Comparison of ENCODE assay signal across 9 mouse cellular contexts in genomic region chr3:88622113-88622940, GRCm38 (mm10). TPM values are rescaled to one million over a fixed set of nuclear protein-coding genes. Genes with fewer than 3 reads are reported as not detected.
DNase-seq lines count a peak whose midpoint lies in the region; ATAC-seq and TF ChIP-seq lines count a peak whose summit lies in the region.
"Had no signal": no experiment of that assay in that cellular context is flagged by ENCODE, and none has a peak within 500 bp of the region (broad histone marks: within the 10 kb centered on the region; RNA-seq: fewer than 3 reads in every experiment).

No protein-coding gene starts in this region.

- ATAC-seq in forebrain, embryonic 14.5 days = peak; percentile 49
- peak; percentile 37 for ATAC-seq in inflammation-experienced regulatory T-cells, adult 6 months
- no peak for ATAC-seq in liver, postnatal 0 days

- H3K4me1 ChIP-seq in forebrain, embryonic 14.5 days (ENCODE audit: control insufficient read depth, insufficient read depth, low read length) = peaks cover 26% of the 10 kb centered on the region
- peaks cover 74% of the 10 kb centered on the region for H3K4me1 ChIP-seq in liver, postnatal 0 days (ENCODE audit: insufficient read depth)

- intact Hi-C loops in left cerebral cortex, adult 2 months (cut with DNase I) = no loop called here
- intact Hi-C loops in left cerebral cortex, postnatal 14 days (cut with DNase I) = no loop called here

- peak overlapping the region; percentile 79 for H3K4me3 ChIP-seq in left cerebral cortex, adult 2 months
- peak overlapping the region; percentile 99 for H3K4me3 ChIP-seq in forebrain, embryonic 14.5 days (ENCODE audit: low read depth, low read length)
- peak overlapping the region; percentile 89 for H3K4me3 ChIP-seq in liver, postnatal 0 days (ENCODE audit: low read depth, low read length)

- no peak for TF ChIP-seq EP300 in liver, postnatal 0 days (IDR thresholded peaks at IDR 0.05; ENCODE audit: low read depth)

- no peak for TF ChIP-seq CTCF in left cerebral cortex, adult 2 months (IDR thresholded peaks at IDR 0.05)
- no peak for TF ChIP-seq CTCF in liver, postnatal 0 days (IDR thresholded peaks at IDR 0.05; ENCODE audit: low read depth)

- DNase-seq in left cerebral cortex, adult 2 months (ENCODE audit: extremely low spot score in 1 of 2, low spot score in 2 of 2) = no peak
- DNase-seq in left cerebral cortex, adult 8-10 months (ENCODE audit: low spot score in 2 of 2) = no peak
- DNase-seq in adipocyte (ENCODE audit: low spot score) = peak; percentile 61
- peak; percentile 76 for DNase-seq in forebrain, embryonic 14.5 days (ENCODE audit: low spot score)
- DNase-seq in liver, postnatal 0 days = no peak
- DNase-seq in retina, adult 2 months (ENCODE audit: low read depth, low spot score) = peak; percentile 67
- DNase-seq in left cerebral cortex, postnatal 14 days (ENCODE audit: low spot score in 2 of 2) = no peak

- peaks cover 15% of the 10 kb centered on the region; the same call in 1 of the 2 replicates for H3K36me3 ChIP-seq in forebrain, embryonic 14.5 days (ENCODE audit: control insufficient read depth, insufficient read depth, low read length)
- 0 out of 2 replicates have a peak, but pooled peaks cover 10% of the 10 kb centered on the region for H3K36me3 ChIP-seq in liver, postnatal 0 days (replicated peaks; ENCODE audit: insufficient read depth, low read length)

- H3K4me2 ChIP-seq in forebrain, embryonic 14.5 days (ENCODE audit: low read length) = peak overlapping the region; percentile 76
- peak overlapping the region; percentile 100 for H3K4me2 ChIP-seq in liver, postnatal 0 days (ENCODE audit: low read depth, low read length)

- peak overlapping the region; percentile 97 for H3K27ac ChIP-seq in left cerebral cortex, adult 2 months
- H3K27ac ChIP-seq in forebrain, embryonic 14.5 days (ENCODE audit: low read depth, low read length) = peak overlapping the region; percentile 93
- H3K27ac ChIP-seq in liver, postnatal 0 days (ENCODE audit: low read depth) = peak overlapping the region; percentile 94

- no peaks in the 10 kb centered on the region for H3K9me3 ChIP-seq in forebrain, embryonic 14.5 days (replicated peaks; ENCODE audit: control insufficient read depth, low read length)
- H3K9me3 ChIP-seq in liver, postnatal 0 days (ENCODE audit: low read length) = no peaks in the 10 kb centered on the region

- no peaks in the 10 kb centered on the region for H3K27me3 ChIP-seq in forebrain, embryonic 14.5 days (replicated peaks; ENCODE audit: control insufficient read depth, insufficient read depth, low read length)
- H3K27me3 ChIP-seq in liver, postnatal 0 days (ENCODE audit: insufficient read depth, low read length) = no peaks in the 10 kb centered on the region

- H3K9ac ChIP-seq in forebrain, embryonic 14.5 days (ENCODE audit: low read length) = peak overlapping the region; percentile 99
- peak overlapping the region; percentile 94 for H3K9ac ChIP-seq in liver, postnatal 0 days (replicated peaks)

- WGBS in forebrain, embryonic 14.5 days = under 1% methylated on average over 24 of the region's 24 CpGs
- WGBS in liver, postnatal 0 days (ENCODE audit: insufficient replicate concordance) = 2% methylated on average over 24 of the region's 24 CpGs

RNA-seq across cellular contexts. Expression of gene Arhgef2, which starts 16.6 kb away (rescaled TPM):
- total RNA-seq in left cerebral cortex, adult 2 months (2021) = 100 to 1,000 TPM; 239 to 266 TPM
- total RNA-seq in left cerebral cortex, adult 8-10 months (2022) = 100 to 1,000 TPM; 228 to 247 (median 232) TPM
- polyA plus RNA-seq in forebrain, embryonic 14.5 days (2014; fragmentation: Nextera tagmentation; extraction: Ambion mirVana) = 90.6 and 122 TPM in 2 replicates
- 10 to 100 TPM; 37.5 to 56.4 (median 46.5) TPM for polyA plus RNA-seq in inflammation-experienced regulatory T-cells, adult 6 months (2017; shearing (Covaris generic))
- 13.7 and 13.8 TPM in 2 replicates for polyA plus RNA-seq in liver, postnatal 0 days (2015; fragmentation: Nextera tagmentation; extraction: Ambion mirVana)
- 100 to 1,000 TPM; 310 to 316 TPM for total RNA-seq in left cerebral cortex, postnatal 14 days (2021)

RNA-seq across cellular contexts. Expression of gene Rxfp4, which starts 30.6 kb away (rescaled TPM):
- not detected for total RNA-seq in left cerebral cortex, adult 2 months (2021)
- not detected for total RNA-seq in left cerebral cortex, adult 8-10 months (2022)
- polyA plus RNA-seq in forebrain, embryonic 14.5 days (2014; fragmentation: Nextera tagmentation; extraction: Ambion mirVana) = not detected in 2 replicates
- polyA plus RNA-seq in inflammation-experienced regulatory T-cells, adult 6 months (2017; shearing (Covaris generic)) = not detected
- not detected in 2 replicates for polyA plus RNA-seq in liver, postnatal 0 days (2015; fragmentation: Nextera tagmentation; extraction: Ambion mirVana)
- not detected for total RNA-seq in left cerebral cortex, postnatal 14 days (2021)
- total RNA-seq: common myeloid progenitor, adult 5-6 weeks had no signal

RNA-seq across cellular contexts. Expression of gene Ssr2, which starts 46.7 kb away (rescaled TPM):
- 10 to 100 TPM; 90.2 to 90.3 TPM for total RNA-seq in left cerebral cortex, adult 2 months (2021)
- total RNA-seq in left cerebral cortex, adult 8-10 months (2022) = 10 to 100 TPM; 85.5 to 93.2 (median 89.8) TPM
- 135 and 155 TPM in 2 replicates for polyA plus RNA-seq in forebrain, embryonic 14.5 days (2014; fragmentation: Nextera tagmentation; extraction: Ambion mirVana)
- polyA plus RNA-seq in inflammation-experienced regulatory T-cells, adult 6 months (2017; shearing (Covaris generic)) = 100 to 1,000 TPM; 131 to 197 (median 161) TPM
- polyA plus RNA-seq in liver, postnatal 0 days (2015; fragmentation: Nextera tagmentation; extraction: Ambion mirVana) = 141 and 155 TPM in 2 replicates
- total RNA-seq in left cerebral cortex, postnatal 14 days (2021) = 100 to 1,000 TPM; 114 to 123 TPM

Comparison
In these comparisons a context has a peak if more than half of its experiments do, and no peak if none do; other contexts are left out.
1. DNase-seq: peak in adipocyte (single experiment), forebrain, embryonic 14.5 days (single experiment) and retina, adult 2 months (single experiment); none in left cerebral cortex, adult 2 months (0 of 2), left cerebral cortex, adult 8-10 months (0 of 2), liver, postnatal 0 days (single experiment) and left cerebral cortex, postnatal 14 days (0 of 2).
2. Peak in every context shown above with its lines, with median percentiles within 50 percentile points of each other: H3K27ac ChIP-seq and H3K4me3 ChIP-seq.